Mouse (Mus musculus) mouse trophoblast stem cell (cell line): ENCODE data around the gene Ncstn.

ENCODE experiments used
- in situ Hi-C, 2 experiments: fragments of 300-500 bp; cut with MseI, MboI; formaldehyde crosslinking; loops; 2 replicates in 1 of 2; 3 replicates in 1 of 2; pipeline ENCODE4 v1.15.1; 2025

Ncstn gene

DNA sequence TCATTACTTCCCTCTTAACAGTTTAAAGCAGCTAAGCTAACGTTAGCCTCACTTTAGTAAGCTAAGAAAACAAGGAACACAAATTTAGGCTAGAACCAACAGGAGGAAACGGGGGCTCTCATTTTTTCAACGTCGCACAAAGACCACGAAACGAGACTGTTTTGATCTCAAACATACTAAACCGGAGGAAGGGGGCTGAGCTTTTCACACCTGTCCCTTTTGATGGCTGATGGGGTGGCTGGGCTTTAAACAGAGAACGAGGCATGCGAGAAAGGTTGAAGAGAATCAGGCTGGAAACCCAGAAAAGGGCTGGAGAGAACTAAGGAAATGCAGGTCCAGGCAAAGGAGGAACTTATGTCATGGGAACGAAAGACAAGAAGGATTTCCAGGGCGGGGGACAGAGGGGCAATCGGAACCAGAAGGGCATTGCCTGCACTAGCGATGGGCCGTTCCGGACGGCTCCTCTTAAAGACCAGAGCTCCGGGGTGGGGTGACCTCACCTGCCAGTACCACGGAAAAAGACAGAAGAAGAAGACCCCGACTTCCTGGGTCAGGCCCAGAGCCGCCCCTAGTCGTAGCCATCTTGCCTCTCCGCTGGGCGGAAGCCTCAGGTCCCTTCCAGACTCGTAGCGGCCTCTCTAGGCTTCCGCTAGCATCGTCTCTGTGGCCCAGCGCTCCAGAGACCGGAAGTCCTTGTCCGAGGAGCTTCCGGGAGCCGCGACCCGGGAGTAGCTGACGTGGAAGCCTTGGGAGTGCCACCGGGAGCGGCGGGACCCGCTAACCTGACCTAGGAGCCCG, at the start of gene Ncstn, which contains the start of gene Copa:
Gene Ncstn, minus strand, starts transcription at position 695 of the 798 bp plus-strand sequence.
Gene Copa, plus strand, starts transcription at position 429 of the 798 bp plus-strand sequence.
- in situ Hi-C loops = no loop called here

DNA sequence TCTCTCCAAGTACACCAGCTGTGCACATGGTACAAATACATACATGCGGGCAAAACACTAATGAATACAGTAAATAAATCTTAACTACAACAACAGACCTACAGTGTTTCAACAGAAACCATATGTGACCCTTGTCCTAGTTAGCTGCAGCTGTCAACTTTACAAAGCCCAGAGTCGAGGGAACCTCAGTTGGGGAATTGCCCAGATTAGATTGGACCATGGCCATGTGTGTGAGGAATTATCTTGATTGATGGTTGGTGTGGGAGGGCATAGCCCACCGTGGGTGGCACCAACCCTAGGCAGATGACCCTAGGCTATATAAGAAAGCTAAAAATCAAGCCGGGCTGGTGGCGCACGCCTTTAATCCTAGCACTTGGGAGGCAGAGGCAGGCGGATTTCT, 49.7 kb upstream of the Ncstn start:
- in situ Hi-C loops = no loop called here

GRCm38 (mm10) chr1:172129780-172130179, 47.2 kb upstream of the Ncstn start:
- in situ Hi-C loops = no loop called here

DNA sequence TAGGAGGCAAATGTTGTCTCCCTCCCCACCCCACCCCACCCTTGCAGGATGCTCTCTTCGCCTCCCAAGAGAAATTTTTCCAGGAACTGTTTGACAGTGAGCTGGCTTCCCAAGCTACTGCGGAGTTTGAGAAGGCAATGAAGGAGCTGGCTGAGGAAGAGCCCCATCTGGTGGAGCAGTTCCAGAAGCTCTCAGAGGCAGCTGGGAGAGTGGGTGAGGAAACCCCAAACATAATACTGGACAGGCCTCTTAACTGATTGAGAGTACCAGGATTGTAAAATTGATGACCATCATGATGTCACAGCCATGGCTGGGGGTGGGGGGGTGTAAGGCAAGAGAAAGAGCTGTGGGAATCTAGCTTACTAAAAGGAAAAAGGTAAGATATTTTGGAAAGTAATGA, 46.5 kb upstream of the Ncstn start:
- in situ Hi-C loops = no loop called here

DNA sequence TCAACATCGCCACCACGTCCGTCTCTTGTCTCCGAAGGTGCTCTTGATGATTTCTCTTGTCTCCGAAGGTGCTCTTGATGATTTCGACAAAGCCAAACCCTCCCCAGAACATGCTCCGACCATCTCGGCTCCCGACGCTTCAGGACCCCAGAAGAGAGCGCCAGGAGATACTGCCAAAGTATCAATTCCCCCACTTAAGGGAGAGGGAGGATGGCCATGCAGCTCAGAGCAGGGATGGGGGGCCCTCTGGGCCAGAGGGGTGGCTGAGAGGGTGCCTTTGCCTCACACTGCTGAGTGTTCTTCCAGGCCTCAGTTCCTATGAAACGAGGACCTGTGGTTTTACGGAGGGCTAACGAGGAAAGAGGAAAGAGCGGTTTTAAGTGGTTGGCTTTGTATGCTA, 46.0 kb upstream of the Ncstn start:
- in situ Hi-C loops = no loop called here

- in situ Hi-C loops = no loop called here
These were observed 44.9 kb upstream of the Ncstn start for GRCm38 (mm10) chr1:172127487-172127886.

- in situ Hi-C loops = no loop called here
These were observed 44.1 kb upstream of the Ncstn start, which contains the start of gene Pex19 for GRCm38 (mm10) chr1:172126376-172127347. Gene Pex19 (plus strand): TSS chr1:172126755.

GRCm38 (mm10) chr1:172124572-172124971, 42.0 kb upstream of the Ncstn start:
- in situ Hi-C loops = no loop called here

GRCm38 (mm10) chr1:172122671-172123070, 40.1 kb upstream of the Ncstn start:
- in situ Hi-C loops = no loop called here

- in situ Hi-C loops = no loop called here
These were observed 37.1 kb upstream of the Ncstn start for GRCm38 (mm10) chr1:172119720-172120119.

- in situ Hi-C loops = no loop called here
These were observed 36.5 kb upstream of the Ncstn start for GRCm38 (mm10) chr1:172119100-172119499.

GRCm38 (mm10) chr1:172116948-172117347, 34.4 kb upstream of the Ncstn start:
- in situ Hi-C loops = no loop called here

DNA sequence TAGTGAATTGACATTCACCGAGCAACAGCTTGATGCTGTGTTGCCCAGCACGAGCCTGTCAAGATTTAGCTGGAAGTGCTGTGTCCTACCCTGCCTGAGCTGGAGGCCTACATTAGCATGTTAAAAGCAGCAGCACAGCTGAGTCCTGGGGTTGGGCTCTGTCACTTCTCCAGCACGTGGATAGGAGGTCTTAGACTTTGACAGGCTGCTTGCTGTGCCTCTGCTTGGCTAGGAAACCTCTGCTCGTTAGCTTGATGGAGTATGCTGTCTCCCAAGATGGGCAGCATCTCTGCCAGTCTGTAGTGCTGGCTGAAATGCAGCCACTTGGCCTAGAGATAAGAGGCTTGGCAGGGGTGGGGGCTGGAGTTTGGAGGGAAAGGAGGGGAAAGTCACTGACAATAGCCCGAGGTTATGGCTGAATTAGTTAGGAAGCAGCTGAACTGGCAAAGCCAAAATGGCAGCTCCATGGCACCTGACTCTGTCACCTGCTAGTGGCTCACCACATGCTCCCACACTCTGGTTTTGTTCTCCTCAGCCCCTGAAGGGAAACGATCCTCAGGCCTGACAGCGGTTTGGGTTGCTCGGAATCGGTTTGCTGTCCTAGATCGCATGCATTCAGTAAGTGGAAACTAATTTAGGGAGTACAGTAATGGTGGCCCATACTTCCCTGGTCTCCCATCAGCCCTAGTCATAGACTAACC, 25.3 kb upstream of the Ncstn start:
- in situ Hi-C loops = no loop called here

DNA sequence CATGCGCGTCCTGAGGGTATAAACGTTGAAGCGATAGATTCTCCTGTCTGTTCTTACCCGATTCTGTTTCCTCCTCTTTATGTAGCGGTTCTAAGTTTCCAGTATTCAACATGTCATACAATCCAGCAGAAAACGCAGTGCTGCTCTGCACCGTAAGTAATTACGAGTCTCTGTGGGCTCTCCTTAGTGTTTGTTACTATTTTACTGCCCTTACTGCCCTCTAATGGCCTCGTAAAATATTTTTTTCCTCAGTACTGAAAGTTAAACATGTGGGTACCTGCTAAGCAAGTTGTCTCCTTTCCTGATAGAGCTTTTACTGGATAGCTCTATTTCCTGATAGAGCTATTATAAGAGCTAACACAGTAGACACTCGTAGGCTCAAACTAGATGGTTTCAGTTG, 22.5 kb upstream of the Ncstn start:
- in situ Hi-C loops = no loop called here

DNA sequence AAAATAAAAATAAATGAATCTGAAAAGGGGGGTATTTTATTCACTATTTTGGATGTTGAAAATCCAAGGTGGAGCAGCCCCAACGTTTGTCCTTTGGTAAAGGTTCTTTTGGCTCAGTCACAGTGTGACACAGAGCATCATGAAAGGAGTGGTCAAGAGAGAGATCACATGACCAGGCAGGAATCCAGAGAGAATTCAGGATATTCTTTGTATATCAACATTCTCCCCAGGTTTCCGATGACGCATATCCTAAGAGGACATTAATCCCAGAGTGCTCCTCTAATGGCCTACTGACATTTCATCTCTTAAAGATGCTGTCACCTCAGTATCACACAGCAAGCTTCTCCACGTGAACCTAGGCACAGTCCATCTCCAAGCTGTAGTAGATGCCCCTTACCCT, 21.0 kb upstream of the Ncstn start:
- in situ Hi-C loops = no loop called here

DNA sequence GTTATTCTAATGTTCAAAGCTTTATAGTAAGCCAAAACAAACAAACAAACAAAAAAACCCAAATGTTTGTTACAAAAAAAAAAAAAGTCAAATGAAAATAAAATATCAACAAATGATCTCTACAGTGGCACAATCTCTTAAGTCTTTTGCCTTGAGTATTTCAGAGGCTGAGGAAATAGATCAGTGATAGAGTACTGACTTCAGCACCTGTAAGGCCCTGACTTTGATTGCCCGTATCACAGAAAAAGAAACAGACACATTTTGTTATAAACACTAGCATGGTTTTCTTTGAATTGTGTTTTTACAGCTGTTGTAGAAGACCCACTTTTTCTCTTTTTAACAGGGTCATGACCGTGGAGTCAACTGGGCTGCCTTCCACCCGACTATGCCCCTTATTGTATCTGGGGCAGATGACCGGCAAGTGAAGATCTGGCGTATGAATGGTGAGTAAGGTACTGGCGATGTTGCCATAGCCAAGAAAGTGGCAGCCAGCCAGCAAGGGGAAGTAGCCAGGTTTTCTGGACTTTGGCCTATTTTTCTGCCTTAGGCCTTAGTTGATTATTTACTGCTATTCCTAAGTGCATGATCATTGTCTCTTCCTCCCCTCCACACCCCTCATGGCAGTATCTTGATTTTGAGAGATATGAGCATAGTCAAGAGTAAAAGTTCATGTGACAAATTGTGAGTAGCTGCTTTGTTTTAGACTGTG, 16.9 kb upstream of the Ncstn start:
- in situ Hi-C loops = no loop called here

DNA sequence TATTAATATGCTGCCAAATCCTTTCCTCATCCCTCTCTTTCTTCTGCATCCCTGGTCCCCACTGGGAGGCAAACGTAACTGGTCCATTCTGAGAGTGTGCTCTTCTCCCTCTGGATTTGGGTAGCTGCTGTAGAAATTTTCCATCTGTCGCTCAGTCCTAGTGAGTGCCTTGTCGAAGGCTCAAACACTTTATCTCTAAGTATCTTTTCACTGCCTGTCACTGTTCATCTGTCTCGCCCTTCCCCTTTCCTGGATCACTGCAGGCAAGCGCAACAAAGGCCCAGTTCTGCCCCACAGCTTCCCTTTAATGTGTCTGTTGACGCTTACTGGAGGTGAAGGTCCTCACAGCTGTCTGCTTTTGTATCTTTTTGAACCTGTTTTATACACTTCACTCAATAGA, 12.6 kb upstream of the Ncstn start:
- in situ Hi-C loops = no loop called here

- in situ Hi-C loops = no loop called here
These were observed 11.7 kb upstream of the Ncstn start for GRCm38 (mm10) chr1:172094295-172094694.

GRCm38 (mm10) chr1:172093522-172093921, 10.9 kb upstream of the Ncstn start:
- in situ Hi-C loops = no loop called here

- in situ Hi-C loops = no loop called here
These were observed 377 bp upstream of the Ncstn start for GRCm38 (mm10) chr1:172082899-172083445.

DNA sequence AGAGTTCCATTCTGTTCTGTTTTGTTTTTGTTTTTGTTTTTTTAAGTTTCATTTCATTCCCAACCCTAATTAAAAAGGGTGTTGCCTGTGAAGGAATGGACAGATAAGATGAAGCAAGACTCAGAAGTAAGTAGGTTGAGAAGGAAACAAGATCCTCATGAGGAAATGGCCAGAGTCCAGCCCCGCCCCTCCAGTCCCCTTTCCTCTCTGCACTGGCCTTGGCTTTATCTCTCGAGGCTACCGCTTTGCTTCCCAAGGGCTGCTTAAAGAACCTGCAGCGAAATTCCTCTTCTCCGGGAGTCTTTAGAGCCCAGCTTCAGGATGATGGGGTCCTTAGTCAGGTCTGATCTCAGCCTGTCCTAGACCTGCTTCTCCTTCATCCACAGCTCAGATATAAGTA, 4.6 kb downstream of the Ncstn start:
- in situ Hi-C loops = no loop called here
